Mouse (Mus musculus): ENCODE results near the gene Ehhadh. TPM values are rescaled to one million over a fixed set of nuclear protein-coding genes. Genes with fewer than 3 reads are reported as not detected.

The Ehhadh gene
- total and polyA plus RNA-seq, 3 experiments: 5.3 to 6.6 TPM; not detected in 1

GRCm38 (mm10) chr16:21741542-21741941, 46.1 kb downstream of the Ehhadh start:
- Histone ChIP-seq H3K27ac (ENCODE audit: control insufficient read depth, low read depth, low read length) (peak overlapping the region; percentile 68; the same call in 1 of the 2 replicates), H3K9me3 (replicated peaks; ENCODE audit: insufficient read depth, low read length) (no peaks in the 10 kb centered on the region), H3K36me3 (ENCODE audit: control insufficient read depth in 1 of 2, insufficient read depth in 2 of 2, low read length in 2 of 2) (peaks cover 0 to 13% of the 10 kb centered on the region in 2 experiments; a peak in 2 of 4 replicates), H3K4me1 (ENCODE audit: control insufficient read depth in 1 of 2, insufficient read depth in 2 of 2, low read length in 2 of 2) (peaks cover 18 to 22% of the 10 kb centered on the region in 2 experiments), H3K27me3 (ENCODE audit: control insufficient read depth in 1 of 2, insufficient read depth in 2 of 2, low read length in 2 of 2) (no peaks in the 10 kb centered on the region), H3K79me2 (ENCODE audit: control insufficient read depth, insufficient read depth, low read length, poor library complexity) (no peaks in the 10 kb centered on the region), H3K4me3 (ENCODE audit: control insufficient read depth in 1 of 2, insufficient read depth in 1 of 2, low read depth in 2 of 2, low read length in 2 of 2) (no peak overlapping the region), H3K9ac (ENCODE audit: control insufficient read depth, low read depth, low read length, poor library complexity, severe bottlenecking) (no peak overlapping the region; the same call in 1 of the 2 replicates)
- TF ChIP-seq BHLHE40 (IDR thresholded peaks at IDR 0.05; ENCODE audit: borderline replicate concordance, low read depth, low read length) (no peak), TCF12 (IDR thresholded peaks at IDR 0.05; ENCODE audit: low read depth, low read length) (peak; percentile 58; the same call in 1 of the 2 replicates), ZMIZ1 (IDR thresholded peaks at IDR 0.05; ENCODE audit: low read depth, low read length) (no peak), MXI1 (IDR thresholded peaks at IDR 0.05; ENCODE audit: low read depth, low read length) (no peak), ZNF384 (IDR thresholded peaks at IDR 0.05; ENCODE audit: low read depth, low read length) (no peak), USF2 (IDR thresholded peaks at IDR 0.05; ENCODE audit: borderline replicate concordance in 1 of 2, insufficient read depth in 1 of 2, low read depth in 1 of 2, low read length in 2 of 2) (no peak), EP300 (IDR thresholded peaks at IDR 0.05; ENCODE audit: low read depth in 1 of 2, low read length in 2 of 2) (peak; percentile 46 to 69; a peak in 3 of 4 replicates), CTCF (IDR thresholded peaks at IDR 0.05 in 2 of 3, conservative IDR thresholded peaks at IDR 0.05 in 1 of 3; ENCODE audit: control insufficient read depth in 1 of 3, insufficient read depth in 1 of 3, low read depth in 2 of 3, low read length in 3 of 3, poor library complexity in 1 of 3, severe bottlenecking in 1 of 3) (no peak)
- DNase-seq (ENCODE audit: low read depth, low spot score): peak; percentile 31

- Histone ChIP-seq H3K4me3 (ENCODE audit: control insufficient read depth in 1 of 2, insufficient read depth in 1 of 2, low read depth in 2 of 2, low read length in 2 of 2) (no peak overlapping the region), H3K9me3 (replicated peaks; ENCODE audit: insufficient read depth, low read length) (no peaks in the 10 kb centered on the region)
- TF ChIP-seq CTCF (IDR thresholded peaks at IDR 0.05 in 2 of 3, conservative IDR thresholded peaks at IDR 0.05 in 1 of 3; ENCODE audit: control insufficient read depth in 1 of 3, insufficient read depth in 1 of 3, low read depth in 2 of 3, low read length in 3 of 3, poor library complexity in 1 of 3, severe bottlenecking in 1 of 3) (no peak), ZC3H11A (IDR thresholded peaks at IDR 0.05; ENCODE audit: low read depth, low read length) (no peak), ZNF384 (IDR thresholded peaks at IDR 0.05; ENCODE audit: low read depth, low read length) (peak; percentile 44), TCF12 (IDR thresholded peaks at IDR 0.05; ENCODE audit: low read depth, low read length) (no peak)
Measured at GRCm38 (mm10) chr16:21735638-21736037, 52.0 kb downstream of the Ehhadh start.

DNA sequence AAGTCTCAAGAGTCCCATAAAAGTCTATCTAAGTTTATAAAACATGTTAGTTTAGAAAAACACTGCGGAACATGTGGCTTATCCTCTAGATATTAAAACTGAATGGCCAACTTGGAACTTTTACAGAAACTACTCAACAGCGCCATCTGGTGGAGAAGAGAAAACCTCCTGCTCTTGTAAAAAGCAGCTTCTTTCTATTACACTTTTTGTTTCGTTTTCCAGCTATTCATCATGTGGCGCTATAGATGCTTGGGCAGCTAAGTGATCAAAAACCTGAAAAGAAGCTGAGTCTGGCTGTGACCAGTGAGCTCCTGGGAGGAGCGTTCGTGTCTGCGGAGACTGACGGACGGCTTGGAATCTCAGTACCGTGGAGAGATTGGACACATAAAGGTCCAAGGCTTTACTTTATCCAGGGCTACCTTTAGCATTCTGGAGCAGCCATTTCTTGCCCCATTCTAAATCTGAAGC, 59.7 kb downstream of the Ehhadh start:
- Histone ChIP-seq H3K9me3 (replicated peaks; ENCODE audit: insufficient read depth, low read length) (no peaks in the 10 kb centered on the region), H3K4me3 (ENCODE audit: control insufficient read depth in 1 of 2, insufficient read depth in 1 of 2, low read depth in 2 of 2, low read length in 2 of 2) (peak overlapping the region; percentile 50 to 94), H3K27ac (ENCODE audit: control insufficient read depth, low read depth, low read length) (no peak overlapping the region), H3K79me2 (ENCODE audit: control insufficient read depth, insufficient read depth, low read length, poor library complexity) (no peaks in the 10 kb centered on the region), H3K36me3 (ENCODE audit: control insufficient read depth in 1 of 2, insufficient read depth in 2 of 2, low read length in 2 of 2) (peaks cover 0 to 2% of the 10 kb centered on the region in 2 experiments; a peak in 1 of 4 replicates), H3K4me1 (ENCODE audit: control insufficient read depth in 1 of 2, insufficient read depth in 2 of 2, low read length in 2 of 2) (peaks cover 0 to 3% of the 10 kb centered on the region in 2 experiments; a peak in 2 of 4 replicates), H3K9ac (ENCODE audit: control insufficient read depth, low read depth, low read length, poor library complexity, severe bottlenecking) (peak overlapping the region; percentile 68), H3K27me3 (ENCODE audit: control insufficient read depth in 1 of 2, insufficient read depth in 2 of 2, low read length in 2 of 2) (peaks cover 0 to 2% of the 10 kb centered on the region in 2 experiments; a peak in 2 of 4 replicates)
- peak; percentile 89 for DNase-seq (ENCODE audit: low read depth, low spot score)
- 0 out of 2 replicates have a peak, but pooled peaks have one; percentile 41 for TF ChIP-seq SIN3A (IDR thresholded peaks at IDR 0.05; ENCODE audit: low read length)
- TF ChIP-seq MEF2A (IDR thresholded peaks at IDR 0.05; ENCODE audit: extremely low read depth, insufficient replicate concordance, low read depth, low read length, poor library complexity, severe bottlenecking): no peak
- no peak for TF ChIP-seq MXI1 (IDR thresholded peaks at IDR 0.05; ENCODE audit: low read depth, low read length)
- no peak for TF ChIP-seq ELF1 (IDR thresholded peaks at IDR 0.05; ENCODE audit: low read depth, low read length)
- peak; percentile 95 for TF ChIP-seq SMC3 (IDR thresholded peaks at IDR 0.05; ENCODE audit: low read depth, low read length)
- TF ChIP-seq TCF12 (IDR thresholded peaks at IDR 0.05; ENCODE audit: low read depth, low read length): no peak
- TF ChIP-seq JUND (IDR thresholded peaks at IDR 0.05; ENCODE audit: low read depth, low read length): no peak
- TF ChIP-seq USF2 (IDR thresholded peaks at IDR 0.05; ENCODE audit: borderline replicate concordance in 1 of 2, insufficient read depth in 1 of 2, low read depth in 1 of 2, low read length in 2 of 2): no peak
- TF ChIP-seq CTCF (IDR thresholded peaks at IDR 0.05 in 2 of 3, conservative IDR thresholded peaks at IDR 0.05 in 1 of 3; ENCODE audit: control insufficient read depth in 1 of 3, insufficient read depth in 1 of 3, low read depth in 2 of 3, low read length in 3 of 3, poor library complexity in 1 of 3, severe bottlenecking in 1 of 3): peak; percentile 24 to 94 (median 69); a peak in 4 of 6 replicates
- TF ChIP-seq ZNF384 (IDR thresholded peaks at IDR 0.05; ENCODE audit: low read depth, low read length): no peak
- TF ChIP-seq E2F4 (IDR thresholded peaks at IDR 0.05; ENCODE audit: borderline replicate concordance, low read depth, low read length): no peak
- no peak for TF ChIP-seq ZKSCAN1 (IDR thresholded peaks at IDR 0.05; ENCODE audit: low read depth, low read length)
- no peak for TF ChIP-seq GABPA (IDR thresholded peaks at IDR 0.05; ENCODE audit: low read depth, low read length)
- TF ChIP-seq UBTF (IDR thresholded peaks at IDR 0.05; ENCODE audit: borderline replicate concordance, insufficient read depth, low read depth, low read length): no peak
- no peak for TF ChIP-seq BHLHE40 (IDR thresholded peaks at IDR 0.05; ENCODE audit: borderline replicate concordance, low read depth, low read length)
- no peak for TF ChIP-seq MAFK (IDR thresholded peaks at IDR 0.05; ENCODE audit: borderline replicate concordance, low read depth, low read length)
- TF ChIP-seq ZC3H11A (IDR thresholded peaks at IDR 0.05; ENCODE audit: low read depth, low read length): peak; percentile 85
- TF ChIP-seq KAT2A (conservative IDR thresholded peaks at IDR 0.05; ENCODE audit: low read depth, low read length): no peak

More at GRCm38 (mm10) chr16:21735638-21736037, 52.0 kb downstream of the Ehhadh start:
- no peak overlapping the region for H3K27ac ChIP-seq (ENCODE audit: control insufficient read depth, low read depth, low read length)
- no peak overlapping the region for H3K9ac ChIP-seq (ENCODE audit: control insufficient read depth, low read depth, low read length, poor library complexity, severe bottlenecking)
- peaks cover 0 to 3% of the 10 kb centered on the region in 2 experiments; a peak in 2 of 4 replicates for H3K4me1 ChIP-seq (ENCODE audit: control insufficient read depth in 1 of 2, insufficient read depth in 2 of 2, low read length in 2 of 2)
- H3K27me3 ChIP-seq (ENCODE audit: control insufficient read depth in 1 of 2, insufficient read depth in 2 of 2, low read length in 2 of 2): peaks cover 0 to 2% of the 10 kb centered on the region in 2 experiments; a peak in 2 of 4 replicates
- no peak for DNase-seq (ENCODE audit: low read depth, low spot score)
- H3K36me3 ChIP-seq (ENCODE audit: control insufficient read depth in 1 of 2, insufficient read depth in 2 of 2, low read length in 2 of 2): no peaks in the 10 kb centered on the region
- H3K79me2 ChIP-seq (ENCODE audit: control insufficient read depth, insufficient read depth, low read length, poor library complexity): no peaks in the 10 kb centered on the region

All from MEL (cell line).